Mouse (Mus musculus): Measurements from ENCODE around the gene Vmn1r48. TPM values are rescaled to one million over a fixed set of nuclear protein-coding genes. Genes with fewer than 3 reads are reported as not detected.
"Not testable (repeated sequence)": the region's sequence is repeated elsewhere in the genome, so short reads cannot be mapped to it uniquely, and the experiment has no call there.

Vmn1r48 gene
- total RNA-seq (2012; rRNA removed) (not detected in 2 replicates), total RNA-seq (2014; rRNA removed) (not detected in 2 replicates), polyA plus RNA-seq (2012; ENCODE audit: insufficient read length, low read depth) (not detected in 2 replicates)

- H3K4me1 ChIP-seq (ENCODE audit: control insufficient read depth in 1 of 2, insufficient read depth in 2 of 2); H3K36me3 ChIP-seq (replicated peaks in 1 of 2; ENCODE audit: control insufficient read depth in 1 of 2, insufficient read depth in 1 of 2, low read length in 1 of 2); H3K4me2 ChIP-seq (ENCODE audit: insufficient read depth, low read depth, poor library complexity, severe bottlenecking); H3K9ac ChIP-seq (ENCODE audit: insufficient read depth, low read depth); DNase-seq (ENCODE audit: extremely low read depth); in situ Hi-C loops (cut with MboI; ENCODE audit: low pct_ligation_motif_present, low pct_unique_long_range_greater_than_20kb, low sequenced_read_pairs); H3K4me3 ChIP-seq (replicated peaks in 1 of 3; ENCODE audit: low read depth in 2 of 3, low read length in 2 of 3, poor library complexity in 1 of 3); H3K79me2 ChIP-seq (replicated peaks; ENCODE audit: control insufficient read depth, extremely low read depth, insufficient read depth, poor library complexity, severe bottlenecking); H3K9me3 ChIP-seq (replicated peaks; ENCODE audit: low read length); dilution Hi-C loops (cut with MboI; ENCODE audit: extremely low pct_ligation_motif_present, extremely low pct_unique_long_range_greater_than_20kb, low sequenced_read_pairs); H3K27me3 ChIP-seq (replicated peaks); H3K27ac ChIP-seq (ENCODE audit: insufficient read depth, low read depth): not testable (repeated sequence)
These were observed at the start of gene Vmn1r48 for GRCm38 (mm10) chr6:90036741-90037140. Gene Vmn1r48 (minus strand): TSS chr6:90036841.

DNA sequence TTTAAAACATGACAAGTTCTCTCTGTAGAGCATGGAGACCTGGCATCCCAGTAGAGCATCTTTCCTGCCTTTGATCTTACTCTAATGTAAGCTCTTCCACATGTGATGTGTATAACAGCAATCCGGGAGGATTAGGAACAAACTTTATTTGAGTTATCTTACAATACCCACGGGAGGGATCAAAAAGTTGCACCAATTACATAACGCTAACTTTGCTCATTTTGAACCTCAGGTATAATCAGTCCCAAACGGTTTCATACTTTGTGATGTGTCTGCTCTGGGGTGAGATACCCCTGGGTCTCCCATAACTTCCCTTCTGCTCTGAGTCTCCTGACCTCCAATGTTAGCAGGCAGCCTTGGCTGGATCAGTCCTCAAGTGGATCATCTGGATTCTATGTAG lies 41.8 kb upstream of the Vmn1r48 start, which contains the start of gene Vmn1r49:
Gene Vmn1r49 (minus strand): TSS at position 101 of the 400 bp plus-strand sequence.
- dilution Hi-C loops (cut with MboI; ENCODE audit: extremely low pct_ligation_motif_present, extremely low pct_unique_long_range_greater_than_20kb, low sequenced_read_pairs) (no loop called here), in situ Hi-C loops (cut with MboI; ENCODE audit: low pct_ligation_motif_present, low pct_unique_long_range_greater_than_20kb, low sequenced_read_pairs) (no loop called here)
- H3K9me3 ChIP-seq (replicated peaks; ENCODE audit: low read length), result no peaks in the 10 kb centered on the region

DNA sequence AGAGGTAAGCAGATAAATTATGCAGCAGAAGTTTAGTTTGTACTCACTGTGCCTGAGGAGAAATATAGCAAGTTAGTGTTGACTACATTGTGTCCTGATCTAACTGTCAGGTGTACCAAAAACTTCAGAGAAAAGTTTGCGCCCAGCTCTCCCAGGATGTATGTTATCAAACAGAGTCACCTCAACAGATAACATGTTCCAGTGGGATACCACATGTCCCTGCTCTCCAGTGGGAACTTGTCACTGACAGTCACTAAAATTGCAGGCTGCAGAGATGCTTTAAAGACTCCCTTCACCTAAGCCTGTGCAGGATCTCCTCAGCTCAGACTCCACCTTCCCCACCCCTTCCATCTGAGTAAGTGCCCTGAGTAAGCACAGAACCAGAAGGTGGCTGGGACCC lies 20.8 kb downstream of the Vmn1r48 start, which contains the start of gene Vmn1r47:
Gene Vmn1r47 (plus strand): TSS at position 301 of the 400 bp plus-strand sequence.
- H3K4me2 ChIP-seq (ENCODE audit: insufficient read depth, low read depth, poor library complexity, severe bottlenecking); H3K4me1 ChIP-seq (ENCODE audit: control insufficient read depth in 1 of 2, insufficient read depth in 2 of 2); dilution Hi-C loops (cut with MboI; ENCODE audit: extremely low pct_ligation_motif_present, extremely low pct_unique_long_range_greater_than_20kb, low sequenced_read_pairs); H3K27me3 ChIP-seq (replicated peaks); H3K4me3 ChIP-seq (replicated peaks in 1 of 3; ENCODE audit: low read depth in 2 of 3, low read length in 2 of 3, poor library complexity in 1 of 3); H3K9me3 ChIP-seq (replicated peaks; ENCODE audit: low read length); DNase-seq (ENCODE audit: extremely low read depth); in situ Hi-C loops (cut with MboI; ENCODE audit: low pct_ligation_motif_present, low pct_unique_long_range_greater_than_20kb, low sequenced_read_pairs); H3K9ac ChIP-seq (ENCODE audit: insufficient read depth, low read depth); H3K27ac ChIP-seq (ENCODE audit: insufficient read depth, low read depth); H3K79me2 ChIP-seq (replicated peaks; ENCODE audit: control insufficient read depth, extremely low read depth, insufficient read depth, poor library complexity, severe bottlenecking); H3K36me3 ChIP-seq (replicated peaks in 1 of 2; ENCODE audit: control insufficient read depth in 1 of 2, insufficient read depth in 1 of 2, low read length in 1 of 2): not testable (repeated sequence)

More for the DNA sequence above, 41.8 kb upstream of the Vmn1r48 start, which contains the start of gene Vmn1r49:
- Histone ChIP-seq H3K79me2 (replicated peaks; ENCODE audit: control insufficient read depth, extremely low read depth, insufficient read depth, poor library complexity, severe bottlenecking) (no peaks in the 10 kb centered on the region), H3K4me1 (ENCODE audit: control insufficient read depth in 1 of 2, insufficient read depth in 2 of 2) (no peaks in the 10 kb centered on the region), H3K4me3 (replicated peaks in 1 of 3; ENCODE audit: low read depth in 2 of 3, low read length in 2 of 3, poor library complexity in 1 of 3) (no peak within 1 kb of the TSS), H3K36me3 (replicated peaks in 1 of 2; ENCODE audit: control insufficient read depth in 1 of 2, insufficient read depth in 1 of 2, low read length in 1 of 2) (no peaks in the 10 kb centered on the region), H3K27ac (ENCODE audit: insufficient read depth, low read depth) (no peak within 1 kb of the TSS), H3K9ac (ENCODE audit: insufficient read depth, low read depth) (no peak within 1 kb of the TSS), H3K27me3 (replicated peaks) (peaks cover 58% of the 10 kb centered on the region), H3K4me2 (ENCODE audit: insufficient read depth, low read depth, poor library complexity, severe bottlenecking) (no peak within 1 kb of the TSS)
- no peak for DNase-seq (ENCODE audit: extremely low read depth)
- TF ChIP-seq KAT2A (IDR thresholded peaks at IDR 0.05; ENCODE audit: insufficient replicate concordance, low read length) (no peak), MXI1 (IDR thresholded peaks at IDR 0.05; ENCODE audit: low read depth, low read length) (no peak), MAFK (IDR thresholded peaks at IDR 0.05; ENCODE audit: insufficient replicate concordance, low read length) (no peak), USF1 (IDR thresholded peaks at IDR 0.05; ENCODE audit: low read depth, low read length) (no peak), MYC (IDR thresholded peaks at IDR 0.05; ENCODE audit: low read depth, low read length) (no peak), MEF2A (IDR thresholded peaks at IDR 0.05; ENCODE audit: borderline replicate concordance, low read depth, low read length) (no peak), ZKSCAN1 (IDR thresholded peaks at IDR 0.05; ENCODE audit: borderline replicate concordance, low read depth, low read length) (no peak), TBP (conservative IDR thresholded peaks at IDR 0.05; ENCODE audit: low read depth, low read length) (no peak), ZNF384 (IDR thresholded peaks at IDR 0.05; ENCODE audit: low read depth, low read length) (no peak), ZC3H11A (IDR thresholded peaks at IDR 0.05; ENCODE audit: low read depth, low read length) (no peak), NRF1 (IDR thresholded peaks at IDR 0.05; ENCODE audit: low read depth, low read length) (no peak)

Measured in CH12.LX (cell line).